Mouse (Mus musculus): ENCODE data around the gene Swsap1. TPM values are rescaled to one million over a fixed set of nuclear protein-coding genes. Genes with fewer than 3 reads are reported as not detected.

The Swsap1 gene
- polyA plus RNA-seq, 1 experiment from 2014 or later: 11.7 TPM

GRCm38 (mm10) chr9:21963417-21963816, 7.9 kb downstream of the Swsap1 start, which contains the start of gene Epor:
TSS of gene Epor (minus strand) at chr9:21963506.
- no peak within 1 kb of the TSS for H3K27ac ChIP-seq (ENCODE audit: low read depth)
- no peak within 1 kb of the TSS; the same call in 1 of the 2 replicates for H3K9ac ChIP-seq (ENCODE audit: low read length)
- H3K36me3 ChIP-seq (ENCODE audit: control insufficient read depth, insufficient read depth, low read length): no peaks in the 10 kb centered on the region
- peaks cover 43% of the 10 kb centered on the region for H3K27me3 ChIP-seq (replicated peaks; ENCODE audit: control insufficient read depth, insufficient read depth, low read length)
- no peaks in the 10 kb centered on the region for H3K9me3 ChIP-seq (ENCODE audit: control insufficient read depth, low read length)
- DNase-seq (ENCODE audit: low spot score) (no peak), ATAC-seq (replicated peaks; ENCODE audit: low FRiP score, low TSS enrichment, low read depth) (no peak)
- peaks cover 15% of the 10 kb centered on the region; the same call in 1 of the 2 replicates for H3K4me1 ChIP-seq (replicated peaks; ENCODE audit: control insufficient read depth, insufficient read depth, low read length)
- 29% methylated on average over 8 of the region's 8 CpGs for WGBS
- peak within 1 kb of the TSS; percentile 88 for H3K4me2 ChIP-seq (ENCODE audit: low read length)
- peak within 1 kb of the TSS; percentile 42 for H3K4me3 ChIP-seq (ENCODE audit: low read depth, low read length)

DNA sequence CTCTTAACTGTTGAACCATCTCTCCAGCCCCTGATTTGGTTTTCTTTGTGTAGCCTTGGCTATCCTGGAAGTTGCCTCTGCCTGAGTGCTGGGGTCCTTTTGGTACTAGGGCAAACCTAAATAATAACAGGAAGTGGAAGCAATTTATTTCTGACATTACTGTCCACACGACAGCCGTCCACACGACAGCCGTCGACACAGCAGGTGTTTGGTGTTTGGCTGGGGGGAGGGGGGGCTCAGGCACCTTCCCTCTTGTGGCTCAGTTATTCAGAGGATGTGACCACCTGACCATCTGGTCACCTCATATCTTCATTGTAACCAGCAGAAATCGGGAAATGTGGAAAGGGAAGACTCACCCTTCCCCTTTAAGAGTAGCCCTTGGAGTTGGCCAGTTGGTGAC, 13.3 kb downstream of the Swsap1 start:
- DNase-seq (ENCODE audit: low spot score) (no peak), ATAC-seq (replicated peaks; ENCODE audit: low FRiP score, low TSS enrichment, low read depth) (no peak)
- no peak overlapping the region for H3K4me2 ChIP-seq (ENCODE audit: low read length)
- H3K27me3 ChIP-seq (replicated peaks; ENCODE audit: control insufficient read depth, insufficient read depth, low read length): no peaks in the 10 kb centered on the region
- no peaks in the 10 kb centered on the region for H3K4me1 ChIP-seq (replicated peaks; ENCODE audit: control insufficient read depth, insufficient read depth, low read length)
- 51% methylated on average over 6 of the region's 6 CpGs for WGBS
- no peak overlapping the region for H3K9ac ChIP-seq (ENCODE audit: low read length)
- no peaks in the 10 kb centered on the region for H3K36me3 ChIP-seq (ENCODE audit: control insufficient read depth, insufficient read depth, low read length)
- no peak overlapping the region for H3K4me3 ChIP-seq (ENCODE audit: low read depth, low read length)
- no peaks in the 10 kb centered on the region for H3K9me3 ChIP-seq (ENCODE audit: control insufficient read depth, low read length)
- no peak overlapping the region for H3K27ac ChIP-seq (ENCODE audit: low read depth)

GRCm38 (mm10) chr9:21969304-21969703, 13.7 kb downstream of the Swsap1 start:
- Histone ChIP-seq H3K27ac (ENCODE audit: low read depth) (no peak overlapping the region), H3K36me3 (ENCODE audit: control insufficient read depth, insufficient read depth, low read length) (no peaks in the 10 kb centered on the region), H3K4me2 (ENCODE audit: low read length) (no peak overlapping the region), H3K4me3 (ENCODE audit: low read depth, low read length) (no peak overlapping the region), H3K4me1 (replicated peaks; ENCODE audit: control insufficient read depth, insufficient read depth, low read length) (no peaks in the 10 kb centered on the region), H3K9me3 (ENCODE audit: control insufficient read depth, low read length) (no peaks in the 10 kb centered on the region), H3K27me3 (replicated peaks; ENCODE audit: control insufficient read depth, insufficient read depth, low read length) (no peaks in the 10 kb centered on the region), H3K9ac (ENCODE audit: low read length) (no peak overlapping the region)
- DNase-seq (ENCODE audit: low spot score) (no peak), ATAC-seq (replicated peaks; ENCODE audit: low FRiP score, low TSS enrichment, low read depth) (no peak)
- WGBS: 88% methylated on average over 4 of the region's 4 CpGs

DNA sequence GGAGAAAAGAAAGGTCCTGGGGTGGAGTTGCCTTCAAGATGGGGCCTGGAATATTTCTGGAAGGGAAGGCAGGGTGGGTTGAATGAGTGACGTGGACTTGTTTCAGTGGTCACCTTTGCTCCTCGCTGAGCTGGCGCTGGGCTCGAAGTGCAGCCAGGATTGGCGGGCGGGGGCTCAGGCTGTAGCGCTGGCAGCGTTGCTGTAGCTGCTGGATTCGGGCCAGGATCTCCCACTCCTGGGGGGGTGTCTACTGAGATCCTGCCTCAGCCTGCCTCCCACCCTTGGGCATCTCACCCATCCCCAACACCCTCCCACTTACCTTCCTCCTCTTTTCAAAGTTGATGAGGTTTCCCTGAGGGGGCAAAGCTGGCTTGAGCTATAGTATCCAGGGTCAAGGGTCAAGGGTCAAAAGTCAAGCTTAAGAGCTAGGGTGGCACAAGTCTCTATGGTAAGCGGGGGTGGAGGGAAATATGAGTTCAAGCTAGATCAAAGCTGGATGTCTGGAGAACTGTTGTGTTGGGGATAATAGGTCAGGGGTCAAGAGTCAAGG, 21.1 kb downstream of the Swsap1 start:
- no peaks in the 10 kb centered on the region for H3K4me1 ChIP-seq (replicated peaks; ENCODE audit: control insufficient read depth, insufficient read depth, low read length)
- WGBS: 87% methylated on average over 10 of the region's 10 CpGs

DNA sequence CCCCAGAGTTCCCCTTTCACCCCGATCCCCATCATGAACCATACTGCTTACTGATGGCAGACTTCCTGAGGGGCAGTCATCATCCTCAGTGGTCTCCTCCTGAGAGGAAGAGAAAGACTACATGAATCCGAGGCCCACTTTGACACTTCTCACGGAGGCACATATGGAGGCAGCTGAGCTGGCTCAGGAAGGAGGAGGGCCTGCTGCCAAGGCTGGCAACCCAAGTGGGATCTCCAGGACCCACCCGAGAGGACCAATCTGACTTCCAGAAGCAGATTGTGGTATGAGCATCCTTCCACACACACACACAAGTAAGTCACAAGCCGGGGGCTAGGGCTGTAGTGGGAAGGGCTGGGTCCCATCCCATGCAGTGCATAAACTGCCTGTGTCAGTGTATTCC, 21.8 kb downstream of the Swsap1 start:
- no peak overlapping the region for H3K4me2 ChIP-seq (ENCODE audit: low read length)
- no peak overlapping the region for H3K9ac ChIP-seq (ENCODE audit: low read length)
- H3K9me3 ChIP-seq (ENCODE audit: control insufficient read depth, low read length): no peaks in the 10 kb centered on the region
- ATAC-seq (replicated peaks; ENCODE audit: low FRiP score, low TSS enrichment, low read depth): no peak
- H3K4me3 ChIP-seq (ENCODE audit: low read depth, low read length): no peak overlapping the region
- H3K27ac ChIP-seq (ENCODE audit: low read depth): no peak overlapping the region
- H3K36me3 ChIP-seq (ENCODE audit: control insufficient read depth, insufficient read depth, low read length): no peaks in the 10 kb centered on the region
- no peak for DNase-seq (ENCODE audit: low spot score)
- WGBS: 90% methylated on average over 5 of the region's 5 CpGs
- no peaks in the 10 kb centered on the region for H3K27me3 ChIP-seq (replicated peaks; ENCODE audit: control insufficient read depth, insufficient read depth, low read length)
- no peaks in the 10 kb centered on the region for H3K4me1 ChIP-seq (replicated peaks; ENCODE audit: control insufficient read depth, insufficient read depth, low read length)

More for the DNA sequence above, 21.1 kb downstream of the Swsap1 start:
- H3K27me3 ChIP-seq (replicated peaks; ENCODE audit: control insufficient read depth, insufficient read depth, low read length): no peaks in the 10 kb centered on the region
- H3K27ac ChIP-seq (ENCODE audit: low read depth): no peak overlapping the region
- no peak overlapping the region for H3K9ac ChIP-seq (ENCODE audit: low read length)
- ATAC-seq (replicated peaks; ENCODE audit: low FRiP score, low TSS enrichment, low read depth) (no peak), DNase-seq (ENCODE audit: low spot score) (no peak)
- H3K4me2 ChIP-seq (ENCODE audit: low read length): no peak overlapping the region
- no peak overlapping the region for H3K4me3 ChIP-seq (ENCODE audit: low read depth, low read length)
- no peaks in the 10 kb centered on the region for H3K36me3 ChIP-seq (ENCODE audit: control insufficient read depth, insufficient read depth, low read length)
- no peaks in the 10 kb centered on the region for H3K9me3 ChIP-seq (ENCODE audit: control insufficient read depth, low read length)

DNA sequence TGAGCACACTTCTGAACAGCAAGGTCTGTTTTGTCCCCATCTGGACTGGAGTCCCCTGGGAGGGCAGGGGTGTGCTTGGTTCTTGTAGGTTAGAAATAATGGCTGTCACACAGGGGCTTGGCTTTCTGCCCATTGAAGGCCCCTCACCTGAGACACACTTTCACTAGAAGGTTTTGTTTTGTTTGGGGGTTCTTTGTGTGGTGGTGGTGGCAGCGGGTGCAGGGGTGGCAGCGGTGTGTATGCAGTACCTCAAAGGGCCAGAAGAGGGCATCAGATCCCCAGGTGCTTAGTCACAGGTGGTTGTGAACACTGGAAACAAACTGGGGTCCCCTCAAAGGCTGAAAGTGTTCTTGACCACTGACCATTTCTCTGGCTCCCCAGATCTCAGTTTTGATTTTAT, 22.4 kb downstream of the Swsap1 start:
- H3K27me3 ChIP-seq (replicated peaks; ENCODE audit: control insufficient read depth, insufficient read depth, low read length): no peaks in the 10 kb centered on the region
- no peaks in the 10 kb centered on the region for H3K9me3 ChIP-seq (ENCODE audit: control insufficient read depth, low read length)
- no peak for ATAC-seq (replicated peaks; ENCODE audit: low FRiP score, low TSS enrichment, low read depth)
- no peak overlapping the region for H3K4me2 ChIP-seq (ENCODE audit: low read length)
- no peaks in the 10 kb centered on the region for H3K4me1 ChIP-seq (replicated peaks; ENCODE audit: control insufficient read depth, insufficient read depth, low read length)
- H3K27ac ChIP-seq (ENCODE audit: low read depth): no peak overlapping the region
- H3K9ac ChIP-seq (ENCODE audit: low read length): no peak overlapping the region
- H3K4me3 ChIP-seq (ENCODE audit: low read depth, low read length): no peak overlapping the region
- H3K36me3 ChIP-seq (ENCODE audit: control insufficient read depth, insufficient read depth, low read length): no peaks in the 10 kb centered on the region
- DNase-seq (ENCODE audit: low spot score): peak; percentile 72
- WGBS: 18% methylated on average over 2 of the region's 2 CpGs

DNA sequence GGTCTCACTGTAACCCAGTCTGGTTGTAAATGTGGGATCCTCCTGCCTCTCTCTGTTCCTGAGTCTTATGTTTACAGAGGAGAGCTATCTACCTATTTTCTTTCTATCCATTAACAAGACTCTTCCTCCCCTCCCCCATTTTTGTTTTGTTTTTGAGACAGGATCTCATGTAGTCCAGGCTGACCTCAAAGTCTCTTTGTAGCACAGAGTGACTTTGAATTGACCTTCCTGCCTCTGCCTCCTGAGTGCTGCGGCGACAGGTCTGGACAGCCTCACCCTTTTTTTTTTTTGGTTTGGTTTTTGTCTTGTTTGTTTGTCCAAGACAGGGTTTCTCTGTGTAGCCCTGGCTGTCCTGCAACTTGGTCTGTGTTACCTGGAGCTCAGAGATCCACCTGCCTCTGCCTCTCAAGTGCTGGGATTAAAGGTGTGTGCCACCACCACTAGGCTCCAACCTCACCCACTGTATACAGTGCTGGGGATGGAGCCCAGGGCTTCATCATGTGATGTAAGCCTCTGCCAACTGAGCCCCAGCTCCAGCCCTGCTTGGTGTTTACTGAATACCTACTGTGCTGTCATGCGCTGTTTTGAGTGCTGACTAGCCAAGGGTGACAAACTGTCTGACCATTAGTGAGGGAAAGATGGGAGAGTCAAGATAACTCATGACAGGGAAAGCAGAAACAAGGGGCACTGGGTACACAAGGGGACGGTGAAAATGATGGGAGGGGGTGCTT, 23.0 kb downstream of the Swsap1 start:
- Histone ChIP-seq H3K4me3 (ENCODE audit: low read depth, low read length) (no peak overlapping the region), H3K36me3 (ENCODE audit: control insufficient read depth, insufficient read depth, low read length) (no peaks in the 10 kb centered on the region), H3K27ac (ENCODE audit: low read depth) (no peak overlapping the region), H3K4me2 (ENCODE audit: low read length) (no peak overlapping the region), H3K9me3 (ENCODE audit: control insufficient read depth, low read length) (no peaks in the 10 kb centered on the region), H3K27me3 (replicated peaks; ENCODE audit: control insufficient read depth, insufficient read depth, low read length) (no peaks in the 10 kb centered on the region), H3K4me1 (replicated peaks; ENCODE audit: control insufficient read depth, insufficient read depth, low read length) (no peaks in the 10 kb centered on the region), H3K9ac (ENCODE audit: low read length) (no peak overlapping the region)
- DNase-seq (ENCODE audit: low spot score): no peak
- no peak for ATAC-seq (replicated peaks; ENCODE audit: low FRiP score, low TSS enrichment, low read depth)
- WGBS: 86% methylated on average over 4 of the region's 4 CpGs

DNA sequence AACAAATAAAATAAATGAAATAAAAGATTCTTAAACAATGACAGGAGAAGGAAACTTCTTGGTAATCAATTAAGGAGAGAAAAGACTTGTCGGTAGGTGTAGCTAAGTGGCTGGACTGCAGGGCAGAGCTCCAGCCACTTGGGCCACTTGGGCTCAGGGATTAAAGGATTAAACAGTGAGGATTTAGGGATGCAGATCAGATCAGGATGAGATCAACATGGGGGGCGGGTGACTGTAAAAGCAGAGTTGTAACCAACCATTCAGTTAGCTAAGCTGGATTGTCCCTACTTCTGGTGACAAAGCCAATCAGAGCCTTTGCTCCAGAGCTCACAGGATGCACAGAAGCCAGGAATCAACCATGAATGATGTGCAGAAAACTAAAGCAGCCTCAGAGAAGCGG, 28.4 kb downstream of the Swsap1 start:
- 44% methylated on average over 3 of the region's 3 CpGs for whole genome bisulfite sequencing
- no peak for ATAC-seq (replicated peaks; ENCODE audit: low FRiP score, low TSS enrichment, low read depth)
- DNase-seq (ENCODE audit: low spot score): no peak

More for the DNA sequence above, 28.4 kb downstream of the Swsap1 start:
- Histone ChIP-seq H3K9me3 (ENCODE audit: control insufficient read depth, low read length) (no peaks in the 10 kb centered on the region), H3K4me2 (ENCODE audit: low read length) (no peak overlapping the region), H3K4me3 (ENCODE audit: low read depth, low read length) (no peak overlapping the region), H3K4me1 (replicated peaks; ENCODE audit: control insufficient read depth, insufficient read depth, low read length) (0 out of 2 replicates have a peak, but pooled peaks cover 4% of the 10 kb centered on the region), H3K27ac (ENCODE audit: low read depth) (no peak overlapping the region), H3K9ac (ENCODE audit: low read length) (no peak overlapping the region), H3K27me3 (replicated peaks; ENCODE audit: control insufficient read depth, insufficient read depth, low read length) (peaks cover 35% of the 10 kb centered on the region), H3K36me3 (ENCODE audit: control insufficient read depth, insufficient read depth, low read length) (no peaks in the 10 kb centered on the region)

Data from intestine, embryonic 14.5 days (tissue).